Mouse (Mus musculus) G1E-ER4 (cell line): ENCODE measurements around the gene Ppa1. TPM values are rescaled to one million over a fixed set of nuclear protein-coding genes. Genes with fewer than 3 reads are reported as not detected.

Experiments
- GATA1 ChIP-seq: IDR thresholded peaks from one replicate; pipeline ENCODE4 v1.8.0; 2012; ENCODE audit warnings: low read length, inconsistent platforms
- polyA plus RNA-seq: library from polyadenylated mRNA; stranded (reverse); fragments of >175 nt; gene quantifications from 2 replicates; pipeline ENCODE4 v1.2.3, GENCODE M21; 2012

The Ppa1 gene
- polyA plus RNA-seq, 1 experiment, result 37.7 TPM

- no peak for TF ChIP-seq GATA1
These were observed 66.6 kb downstream of the Ppa1 start, which contains the start of gene Aifm2 for GRCm38 (mm10) chr10:61714771-61715461. Gene Aifm2, plus strand, starts transcription at chr10:61715263.

- no peak for TF ChIP-seq GATA1
These were observed 67.1 kb downstream of the Ppa1 start for GRCm38 (mm10) chr10:61715462-61715837.

- TF ChIP-seq GATA1, result no peak
These were observed 67.9 kb downstream of the Ppa1 start for GRCm38 (mm10) chr10:61715996-61716864.

GRCm38 (mm10) chr10:61717406-61718296, 69.3 kb downstream of the Ppa1 start:
- no peak for TF ChIP-seq GATA1

- no peak for TF ChIP-seq GATA1
These were observed 72.0 kb downstream of the Ppa1 start for GRCm38 (mm10) chr10:61720331-61720730.

GRCm38 (mm10) chr10:61722215-61722614, 73.9 kb downstream of the Ppa1 start:
- TF ChIP-seq GATA1, result no peak

GRCm38 (mm10) chr10:61723271-61723670, 74.9 kb downstream of the Ppa1 start:
- no peak for TF ChIP-seq GATA1

Other genes with a start within 250 kb of the Ppa1 start
- gene Nodal, start 230.6 kb upstream of the Ppa1 start, polyA plus RNA-seq, result not detected in 2 replicates
- gene Eif4ebp2, start 195.9 kb upstream of the Ppa1 start, polyA plus RNA-seq, result 92.1 and 97.1 TPM in 2 replicates
- gene Lrrc20, start 172.8 kb upstream of the Ppa1 start, polyA plus RNA-seq, result 10.3 and 15.8 TPM in 2 replicates
- gene Npffr1, start 53.1 kb upstream of the Ppa1 start, polyA plus RNA-seq, result not detected in 2 replicates
- 25.2 and 41.5 TPM in 2 replicates for gene Sar1a, start 31.7 kb downstream of the Ppa1 start, polyA plus RNA-seq
- gene Tysnd1, start 47.0 kb downstream of the Ppa1 start, polyA plus RNA-seq, result 112 and 127 TPM in 2 replicates
- gene Aifm2, start 66.7 kb downstream of the Ppa1 start, polyA plus RNA-seq, result 1.5 and 1.6 TPM in 2 replicates
- gene H2afy2, start 135.6 kb downstream of the Ppa1 start, polyA plus RNA-seq, result not detected in 2 replicates